Mouse (Mus musculus) hindbrain, embryonic 10.5 days (tissue): ENCODE results near the gene Rtn4r. TPM values are rescaled to one million over a fixed set of nuclear protein-coding genes. Genes with fewer than 3 reads are reported as not detected.

Experiments used
- DNase-seq: peaks from one replicate; pipeline ENCODE4 v3.0.0-alpha.2; 2017; ENCODE audit warnings: low spot score
- H3K27ac ChIP-seq: fragments of 300-500 bp; sonication (generic); 2 replicates; pipeline ENCODE4 v1.5.1; 2016; ENCODE audit warnings: mild to moderate bottlenecking, moderate library complexity
- H3K27me3 ChIP-seq: fragments of 300-500 bp; sonication (generic); 2 replicates; pipeline ENCODE4 v1.6.1; 2016; ENCODE audit warnings: mild to moderate bottlenecking; ENCODE audit not compliant: poor library complexity, insufficient read depth, severe bottlenecking
- H3K36me3 ChIP-seq: fragments of 300-500 bp; sonication (generic); 2 replicates; pipeline ENCODE4 v1.6.1; 2016; ENCODE audit warnings: mild to moderate bottlenecking, moderate library complexity
- H3K4me1 ChIP-seq: fragments of 300-500 bp; sonication (generic); replicated peaks from 2 replicates; pipeline ENCODE4 v1.6.1; 2016; ENCODE audit warnings: mild to moderate bottlenecking
- H3K4me3 ChIP-seq: fragments of 300-500 bp; sonication (generic); 2 replicates; pipeline ENCODE4 v1.5.1; 2016; ENCODE audit warnings: mild to moderate bottlenecking, moderate library complexity
- H3K9me3 ChIP-seq: fragments of 300-500 bp; sonication (generic); 2 replicates; pipeline ENCODE4 v1.6.1; 2016; ENCODE audit warnings: mild to moderate bottlenecking, moderate library complexity
- WGBS: fragments of 180-500 bp; shearing (Covaris S2); methylation state at CpG from one replicate; pipeline ENCODE4 v1.1.7; 2016; 5-methylcytosine and 5-hydroxymethylcytosine counted together
- polyA plus RNA-seq: library from polyadenylated mRNA; unstranded; fragments of >200 nt; fragmentation: Nextera tagmentation; extraction: Ambion mirVana; gene quantifications from 2 replicates; pipeline ENCODE4 v1.2.1, GENCODE M21; 2016

Gene Rtn4r
- polyA plus RNA-seq, 1 experiment from 2014 or later: 2.8 TPM

DNA sequence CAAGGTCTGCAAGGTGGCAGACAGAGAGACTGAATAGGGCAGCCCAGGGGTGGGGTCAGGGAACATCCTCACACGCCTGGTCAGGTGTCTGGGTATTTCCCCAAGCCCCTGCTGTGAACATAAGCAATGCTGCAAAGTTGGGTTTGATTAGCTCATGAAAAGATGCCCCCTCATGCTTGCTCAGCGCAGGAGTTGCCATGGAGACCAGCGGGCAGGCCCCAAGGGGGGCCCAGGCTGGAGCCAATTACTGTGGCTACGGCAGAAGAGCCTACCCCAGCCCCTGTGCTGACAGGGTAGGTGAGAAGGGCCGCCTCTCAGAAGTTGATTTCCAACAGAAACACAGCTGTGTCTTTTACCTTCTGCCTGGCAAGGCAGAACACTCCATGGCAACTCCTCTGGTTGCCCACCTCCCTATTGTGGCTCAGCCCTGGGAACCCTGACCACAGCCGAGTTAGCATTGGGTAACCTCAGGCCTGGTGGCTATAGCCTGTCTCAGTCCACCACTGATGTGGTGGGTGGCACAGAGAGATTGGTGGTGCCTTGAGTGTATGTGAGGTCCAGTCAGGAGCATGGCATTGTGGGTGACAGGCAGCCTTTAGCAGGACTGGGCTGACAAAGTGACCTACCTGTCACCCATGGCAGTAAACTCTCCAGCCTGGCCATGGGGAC is 20.9 kb downstream of the Rtn4r start:
- Histone ChIP-seq H3K36me3 (no peaks in the 10 kb centered on the region), H3K27me3 (peaks cover 16% of the 10 kb centered on the region), H3K4me3 (0 out of 2 replicates have a peak overlapping the region, but pooled peaks have one; percentile 2), H3K9me3 (no peaks in the 10 kb centered on the region), H3K4me1 (peaks cover 67% of the 10 kb centered on the region), H3K27ac (peak overlapping the region; percentile 75)
- 12% methylated on average over 6 of the region's 6 CpGs for WGBS
- DNase-seq: peak; percentile 66

DNA sequence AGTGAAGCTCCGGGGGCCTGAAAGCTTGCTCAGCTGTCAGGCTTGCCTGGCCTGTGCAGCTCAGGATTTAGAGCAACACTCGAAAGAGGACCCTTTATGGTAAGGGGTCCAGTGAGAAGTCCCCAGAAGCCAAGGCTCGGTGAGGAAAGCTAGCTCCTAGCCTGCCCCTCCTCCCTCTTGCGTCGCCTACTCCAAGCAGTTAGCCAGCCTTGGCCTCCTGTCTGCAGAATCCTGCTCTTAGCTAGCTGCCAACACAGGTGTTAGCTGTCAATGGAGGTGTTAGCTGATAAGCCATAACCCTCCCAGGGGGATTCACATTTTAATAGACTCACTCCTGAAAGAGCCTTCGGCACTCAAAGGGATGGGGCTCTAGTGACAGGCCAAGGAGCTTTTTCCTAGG is 21.8 kb downstream of the Rtn4r start:
- no peak overlapping the region for H3K4me3 ChIP-seq
- H3K36me3 ChIP-seq: no peaks in the 10 kb centered on the region
- DNase-seq: no peak
- H3K27me3 ChIP-seq: peaks cover 16% of the 10 kb centered on the region
- peak overlapping the region; percentile 75 for H3K27ac ChIP-seq
- H3K9me3 ChIP-seq: no peaks in the 10 kb centered on the region
- WGBS: 67% methylated on average over 6 of the region's 6 CpGs
- H3K4me1 ChIP-seq: peaks cover 75% of the 10 kb centered on the region

DNA sequence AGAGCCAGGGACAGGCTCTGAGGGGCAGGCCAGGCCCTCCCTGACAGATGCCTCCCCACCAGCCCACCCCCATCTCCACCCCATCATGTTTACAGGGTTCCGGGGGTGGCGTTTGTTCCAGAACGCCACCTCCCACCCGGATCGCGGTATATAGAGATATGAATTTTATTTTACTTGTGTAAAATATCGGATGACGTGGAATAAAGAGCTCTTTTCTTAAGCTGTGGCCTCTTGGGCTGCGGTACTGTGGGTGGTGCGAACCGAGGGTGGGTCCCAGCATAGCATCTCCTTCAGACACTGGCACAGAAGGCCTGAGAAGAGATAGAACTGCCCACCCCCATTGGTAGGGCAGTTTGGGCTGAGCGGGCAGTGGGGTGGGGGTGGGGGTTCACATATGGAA is 24.7 kb downstream of the Rtn4r start:
- peaks cover 13% of the 10 kb centered on the region for H3K27me3 ChIP-seq
- no peaks in the 10 kb centered on the region for H3K9me3 ChIP-seq
- 94% methylated on average over 12 of the region's 12 CpGs for WGBS
- H3K27ac ChIP-seq: no peak overlapping the region
- no peaks in the 10 kb centered on the region for H3K36me3 ChIP-seq
- H3K4me1 ChIP-seq: peaks cover 79% of the 10 kb centered on the region
- H3K4me3 ChIP-seq: no peak overlapping the region
- no peak for DNase-seq

DNA sequence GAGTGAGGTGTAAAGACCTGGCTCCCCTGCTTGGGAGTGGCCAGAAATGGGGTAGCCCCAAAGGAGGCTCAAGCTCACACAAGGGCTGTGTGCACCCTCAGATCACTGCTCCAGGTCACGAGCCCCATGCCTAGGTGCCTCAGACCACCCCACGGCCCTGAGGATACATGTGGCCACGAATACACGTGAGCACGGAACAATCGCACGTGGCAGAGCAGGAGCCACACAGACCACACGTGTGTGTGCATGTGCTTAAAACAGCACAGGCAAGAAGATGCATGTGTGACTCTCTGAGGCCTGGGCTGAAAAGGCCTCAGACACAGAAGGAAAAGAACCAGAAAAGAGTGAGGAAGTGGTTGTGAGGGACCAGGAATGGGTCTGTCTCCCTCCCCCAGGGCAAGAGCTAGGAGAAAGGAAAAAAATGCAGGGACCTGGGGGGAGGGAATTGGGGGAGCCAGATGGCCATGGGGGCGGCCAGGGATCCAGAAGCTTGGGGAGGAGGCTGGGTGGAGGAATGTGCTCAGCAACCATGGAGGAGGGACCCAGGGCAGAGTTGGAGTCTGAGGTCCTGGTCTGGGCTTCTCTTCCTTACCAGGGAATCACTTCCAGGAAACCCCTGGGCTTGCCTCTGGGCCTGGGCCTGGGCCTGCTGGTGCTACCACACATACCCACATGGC is 25.5 kb downstream of the Rtn4r start:
- peaks cover 73% of the 10 kb centered on the region for H3K4me1 ChIP-seq
- H3K36me3 ChIP-seq: no peaks in the 10 kb centered on the region
- no peak overlapping the region; the same call in 1 of the 2 replicates for H3K27ac ChIP-seq
- no peak for DNase-seq
- H3K9me3 ChIP-seq: no peaks in the 10 kb centered on the region
- 88% methylated on average over 9 of the region's 9 CpGs for WGBS
- no peak overlapping the region for H3K4me3 ChIP-seq
- peaks cover 11% of the 10 kb centered on the region for H3K27me3 ChIP-seq

DNA sequence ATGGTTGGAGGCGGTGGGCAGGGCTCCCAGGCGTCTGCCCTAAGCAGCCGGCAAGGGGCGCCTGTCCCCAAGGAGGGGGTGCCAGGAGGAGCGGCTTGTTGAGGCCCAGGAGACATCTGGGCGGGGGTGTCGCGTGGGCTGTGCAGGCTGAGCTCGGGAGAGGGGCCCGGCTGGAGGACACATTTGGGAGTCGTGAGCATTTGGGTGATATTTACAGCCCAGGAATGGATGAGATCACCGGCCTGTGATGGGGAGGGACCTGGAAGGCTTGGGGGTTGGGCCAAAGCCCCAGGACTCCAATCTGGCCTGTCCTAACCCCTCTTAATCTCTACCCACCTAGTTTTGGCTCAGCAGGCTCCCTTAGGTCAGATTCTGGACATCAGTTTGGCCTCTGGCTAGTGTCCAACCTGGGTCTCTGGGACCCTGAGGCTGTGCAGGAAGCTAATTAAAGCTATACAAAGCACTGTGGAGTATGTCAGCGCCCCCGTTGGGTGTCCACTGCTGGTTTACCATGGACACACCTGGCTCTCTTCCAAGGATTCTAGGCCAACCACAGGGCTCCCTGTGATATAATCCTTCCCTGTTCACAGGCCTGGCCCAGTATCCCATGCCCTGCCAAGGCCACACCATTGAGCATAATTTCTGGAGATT is 27.2 kb downstream of the Rtn4r start:
- peaks cover 3% of the 10 kb centered on the region for H3K27me3 ChIP-seq
- peaks cover 56% of the 10 kb centered on the region for H3K4me1 ChIP-seq
- H3K4me3 ChIP-seq: no peak overlapping the region
- no peaks in the 10 kb centered on the region for H3K36me3 ChIP-seq
- H3K27ac ChIP-seq: peak overlapping the region; percentile 45; the same call in 1 of the 2 replicates
- WGBS: 50% methylated on average over 14 of the region's 14 CpGs
- no peaks in the 10 kb centered on the region for H3K9me3 ChIP-seq
- DNase-seq: no peak

DNA sequence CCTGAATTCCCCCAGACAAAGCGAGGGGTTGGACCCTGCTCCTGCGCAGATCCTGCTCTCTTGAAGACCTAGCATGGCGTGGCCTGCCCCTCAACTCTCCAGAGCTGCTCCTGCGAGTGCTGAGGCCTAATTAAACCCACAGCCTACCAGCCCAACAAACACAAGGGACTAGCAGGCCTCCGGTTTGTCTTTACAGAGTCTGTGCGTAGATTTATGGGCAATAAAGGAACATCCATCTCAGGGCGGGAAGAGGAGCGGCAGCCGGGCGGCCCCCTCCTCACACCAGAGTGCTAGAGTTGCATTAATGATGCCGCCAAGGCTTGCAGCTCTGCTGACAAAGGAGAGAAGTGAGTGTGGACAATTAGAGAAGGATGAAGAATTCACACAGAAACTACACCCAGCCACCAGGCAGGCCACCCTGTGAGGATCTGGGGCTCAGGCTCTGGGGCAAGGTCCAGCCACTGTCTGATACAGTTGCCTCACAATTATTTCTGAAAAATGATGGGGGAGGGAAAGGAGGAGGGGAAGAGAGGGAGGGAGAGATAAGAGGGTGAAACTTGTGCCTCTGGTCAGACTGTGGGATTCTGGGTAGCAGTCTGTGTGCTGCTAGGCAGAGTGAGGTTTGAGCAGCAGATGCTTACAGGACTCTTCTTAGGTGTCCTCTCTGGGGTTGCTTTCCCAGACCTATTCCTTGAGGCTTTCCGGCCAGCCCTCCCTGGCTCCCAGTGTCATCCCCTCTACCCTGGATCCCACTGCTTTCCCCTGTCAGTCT is 29.3 kb downstream of the Rtn4r start:
- H3K4me3 ChIP-seq: no peak overlapping the region
- H3K9me3 ChIP-seq: no peaks in the 10 kb centered on the region
- H3K36me3 ChIP-seq: no peaks in the 10 kb centered on the region
- 77% methylated on average over 12 of the region's 12 CpGs for WGBS
- no peak for DNase-seq
- H3K4me1 ChIP-seq: peaks cover 55% of the 10 kb centered on the region
- peak overlapping the region; percentile 41 for H3K27ac ChIP-seq
- H3K27me3 ChIP-seq: no peaks in the 10 kb centered on the region

DNA sequence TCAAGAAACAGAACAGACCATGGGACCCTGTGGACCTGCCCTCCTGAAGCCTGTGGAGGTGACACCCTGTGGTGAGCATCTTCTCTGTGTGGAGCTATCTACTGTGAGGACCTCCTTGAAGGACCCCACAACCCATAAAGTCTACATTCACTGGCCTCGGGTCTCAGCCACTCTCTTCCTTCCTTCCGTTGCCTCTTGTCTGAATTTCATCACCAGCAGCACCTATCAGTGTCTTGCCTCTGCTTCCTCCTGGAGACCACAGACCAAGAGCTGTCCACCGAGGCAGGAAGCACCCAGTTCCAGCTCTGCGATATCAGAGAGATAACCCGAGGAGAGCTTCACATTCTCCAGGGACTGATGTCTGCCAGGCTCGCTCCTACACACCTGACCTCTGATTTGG is 31.8 kb downstream of the Rtn4r start:
- DNase-seq: no peak
- Histone ChIP-seq H3K27me3 (no peaks in the 10 kb centered on the region), H3K4me3 (no peak overlapping the region), H3K4me1 (peaks cover 56% of the 10 kb centered on the region), H3K27ac (no peak overlapping the region), H3K9me3 (no peaks in the 10 kb centered on the region), H3K36me3 (no peaks in the 10 kb centered on the region)
- WGBS: 90% methylated on average over 6 of the region's 6 CpGs

DNA sequence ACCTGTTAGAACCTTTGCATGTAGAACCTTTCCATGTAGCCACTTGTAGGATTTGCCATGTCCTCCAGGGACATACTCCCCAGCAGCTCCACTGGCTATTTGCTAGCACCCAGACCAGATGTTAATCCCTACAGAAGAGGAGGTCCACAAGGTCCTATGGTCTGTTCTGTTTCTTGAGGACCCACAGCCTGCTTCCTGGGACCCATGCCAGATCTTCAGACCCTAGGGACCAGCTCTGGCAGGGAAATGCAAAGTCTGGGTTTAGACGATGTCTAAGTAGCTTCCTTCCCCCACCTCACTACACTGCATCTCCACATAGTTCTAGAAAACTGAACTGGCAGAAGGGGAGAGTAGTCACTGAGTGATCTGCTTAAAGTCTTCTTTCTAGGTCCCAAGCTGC is 32.3 kb downstream of the Rtn4r start:
- no peak overlapping the region for H3K4me3 ChIP-seq
- no peak for DNase-seq
- no peaks in the 10 kb centered on the region for H3K36me3 ChIP-seq
- 91% methylated on average over 1 of the region's 1 CpGs for WGBS
- H3K4me1 ChIP-seq: peaks cover 56% of the 10 kb centered on the region
- no peaks in the 10 kb centered on the region for H3K27me3 ChIP-seq
- H3K27ac ChIP-seq: no peak overlapping the region
- no peaks in the 10 kb centered on the region for H3K9me3 ChIP-seq

DNA sequence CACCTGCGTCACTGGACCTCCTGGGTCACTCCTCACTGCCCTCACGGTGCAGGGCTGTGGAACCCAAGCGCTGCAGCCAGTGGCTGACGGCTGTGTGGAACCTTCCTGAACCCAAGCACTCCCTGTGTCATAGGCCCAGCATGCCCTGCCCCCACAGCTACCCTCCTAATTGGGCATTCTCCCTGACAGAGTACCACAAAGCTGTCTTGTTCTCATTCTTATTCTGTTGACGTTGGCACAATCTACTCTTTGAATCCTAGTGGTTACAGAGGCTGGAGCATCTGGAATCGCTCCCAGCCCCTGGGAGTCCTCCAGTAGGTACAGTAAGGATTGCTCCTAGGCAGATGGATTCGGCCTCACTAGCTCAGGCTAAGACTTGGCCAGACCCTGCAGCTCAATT is 33.1 kb downstream of the Rtn4r start:
- H3K27ac ChIP-seq: no peak overlapping the region; the same call in 1 of the 2 replicates
- 66% methylated on average over 7 of the region's 7 CpGs for WGBS
- H3K9me3 ChIP-seq: no peaks in the 10 kb centered on the region
- H3K4me3 ChIP-seq: no peak overlapping the region
- no peaks in the 10 kb centered on the region for H3K36me3 ChIP-seq
- H3K27me3 ChIP-seq: no peaks in the 10 kb centered on the region
- H3K4me1 ChIP-seq: peaks cover 60% of the 10 kb centered on the region
- no peak for DNase-seq

DNA sequence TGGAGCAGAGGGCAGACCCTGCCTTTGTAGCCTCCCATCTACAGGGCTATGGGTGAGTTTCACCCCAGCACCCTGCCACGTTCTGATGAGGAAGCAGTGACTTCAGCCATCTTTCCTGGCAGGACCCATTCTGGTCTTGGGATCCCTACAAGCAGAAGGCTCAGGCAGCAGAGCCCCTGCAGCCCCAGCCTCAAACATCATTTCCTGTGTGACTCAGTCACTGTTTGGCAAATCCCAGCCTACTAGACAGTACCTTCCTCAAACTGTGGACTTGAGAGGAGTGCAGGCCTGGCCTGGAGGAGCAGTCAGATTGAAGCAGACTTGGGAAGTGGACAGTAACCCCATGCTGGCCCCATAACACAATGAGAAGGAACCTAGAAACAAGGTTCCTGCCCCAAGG is 33.7 kb downstream of the Rtn4r start:
- H3K9me3 ChIP-seq: no peaks in the 10 kb centered on the region
- WGBS: 74% methylated on average over 1 of the region's 1 CpGs
- no peak overlapping the region for H3K27ac ChIP-seq
- peaks cover 62% of the 10 kb centered on the region for H3K4me1 ChIP-seq
- DNase-seq: no peak
- H3K36me3 ChIP-seq: no peaks in the 10 kb centered on the region
- no peaks in the 10 kb centered on the region for H3K27me3 ChIP-seq
- no peak overlapping the region for H3K4me3 ChIP-seq

DNA sequence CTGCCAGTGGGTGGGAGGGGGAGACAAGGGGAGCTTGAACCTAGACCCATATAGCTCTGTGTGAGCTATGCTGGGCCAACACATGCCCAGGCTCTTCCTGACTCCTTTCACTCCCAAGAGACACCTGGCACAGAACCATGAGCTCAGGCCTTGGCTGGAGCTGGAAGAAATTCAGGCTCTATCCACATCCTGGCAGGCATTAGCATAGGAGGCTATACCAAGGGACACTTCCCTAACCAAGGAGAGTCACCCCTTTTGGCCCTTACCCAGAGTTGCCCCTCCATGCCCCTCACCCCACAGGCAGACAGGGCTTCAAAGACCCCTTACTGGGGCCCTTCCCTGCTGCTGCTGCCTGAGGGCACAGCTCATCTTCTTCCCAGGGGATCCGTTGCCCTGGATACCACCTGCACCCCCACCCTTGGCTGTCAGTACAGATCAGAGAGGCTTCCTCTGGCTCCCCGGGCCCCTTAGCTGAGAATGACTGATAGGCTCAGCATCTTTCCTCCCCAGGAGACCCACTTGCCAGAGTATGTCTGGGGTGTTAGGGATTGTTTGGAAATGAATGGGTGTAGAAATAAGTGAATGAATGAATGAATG is 37.3 kb downstream of the Rtn4r start:
- no peak overlapping the region for H3K4me3 ChIP-seq
- H3K27ac ChIP-seq: peak overlapping the region; percentile 56; the same call in 1 of the 2 replicates
- H3K4me1 ChIP-seq: peaks cover 54% of the 10 kb centered on the region
- 19% methylated on average over 2 of the region's 2 CpGs for WGBS
- no peaks in the 10 kb centered on the region for H3K27me3 ChIP-seq
- no peaks in the 10 kb centered on the region for H3K9me3 ChIP-seq
- DNase-seq: no peak
- H3K36me3 ChIP-seq: no peaks in the 10 kb centered on the region

DNA sequence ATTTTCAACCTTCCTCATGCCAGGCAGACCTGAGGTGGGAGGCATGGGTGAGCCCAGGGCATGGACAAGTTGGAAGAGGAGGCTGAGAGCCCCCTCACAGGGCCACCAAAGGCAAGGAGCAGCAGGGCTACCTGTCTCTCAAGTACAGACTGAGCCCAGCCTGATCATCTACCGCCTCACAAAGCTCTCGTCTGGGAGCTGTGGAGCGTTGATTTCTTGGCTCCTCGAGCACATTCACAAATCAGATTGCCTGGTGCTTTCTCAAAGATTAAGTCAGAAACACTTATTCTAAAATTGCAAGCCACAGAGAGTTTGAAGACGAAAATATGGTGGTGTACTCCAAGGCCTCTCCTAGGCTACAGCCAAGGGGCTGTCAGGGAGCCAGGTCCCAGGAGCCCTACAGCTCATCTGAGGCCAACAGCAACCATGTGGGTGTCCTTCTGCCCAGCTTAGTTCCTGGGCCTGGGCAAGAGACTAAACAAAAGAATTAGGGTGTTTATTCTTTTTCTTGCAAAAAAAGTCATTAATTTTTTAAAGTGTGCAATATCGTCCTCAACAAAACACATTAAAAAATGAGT is 39.3 kb downstream of the Rtn4r start:
- no peaks in the 10 kb centered on the region for H3K36me3 ChIP-seq
- H3K27ac ChIP-seq: peak overlapping the region; percentile 56; the same call in 1 of the 2 replicates
- no peak for DNase-seq
- H3K9me3 ChIP-seq: no peaks in the 10 kb centered on the region
- no peaks in the 10 kb centered on the region for H3K27me3 ChIP-seq
- peaks cover 38% of the 10 kb centered on the region for H3K4me1 ChIP-seq
- H3K4me3 ChIP-seq: no peak overlapping the region
- WGBS: 83% methylated on average over 6 of the region's 6 CpGs
